Mouse (Mus musculus): ENCODE measurements around the gene Otulinl. TPM values are rescaled to one million over a fixed set of nuclear protein-coding genes. Genes with fewer than 3 reads are reported as not detected.

Gene Otulinl
- polyA plus RNA-seq, 1 experiment = 0.06 TPM

GRCm38 (mm10) chr15:27691213-27691612, 9.8 kb upstream of the Otulinl start:
- H3K4me3 ChIP-seq = no peak overlapping the region
- no peak overlapping the region for H3ac ChIP-seq (ENCODE audit: control insufficient read depth, insufficient read length)
- H3K27me3 ChIP-seq (ENCODE audit: control insufficient read depth, insufficient read depth, insufficient read length) = peaks cover 19% of the 10 kb centered on the region
- no peak for TF ChIP-seq POLR2A (IDR thresholded peaks at IDR 0.05; ENCODE audit: insufficient read length, low read depth)
- TF ChIP-seq TCF3 (IDR thresholded peaks at IDR 0.05; ENCODE audit: insufficient read length, low read depth) = no peak
- TF ChIP-seq REST (IDR thresholded peaks at IDR 0.05; ENCODE audit: insufficient read depth, insufficient read length) = no peak
- no peak for TF ChIP-seq CEBPB (IDR thresholded peaks at IDR 0.05; ENCODE audit: insufficient read depth, poor library complexity, severe bottlenecking)
- TF ChIP-seq SRF (IDR thresholded peaks at IDR 0.05; ENCODE audit: control insufficient read depth, insufficient read length, low read depth) = no peak
- TF ChIP-seq POLR2AphosphoS2 (IDR thresholded peaks at IDR 0.05; ENCODE audit: insufficient read length, low read depth) = no peak
- TF ChIP-seq MYOG (IDR thresholded peaks at IDR 0.05; ENCODE audit: control insufficient read depth in 1 of 3, insufficient read depth in 1 of 3, insufficient read length in 2 of 3, low read depth in 2 of 3) = no peak
- no peak for TF ChIP-seq USF1 (IDR thresholded peaks at IDR 0.05; ENCODE audit: low read depth)
- TF ChIP-seq E2F4 (IDR thresholded peaks at IDR 0.05; ENCODE audit: insufficient read depth) = no peak
- no peak for TF ChIP-seq MYOD1 (IDR thresholded peaks at IDR 0.05; ENCODE audit: control insufficient read depth in 1 of 3, insufficient read length in 2 of 3, low read depth in 2 of 3)
- TF ChIP-seq MAX (IDR thresholded peaks at IDR 0.05; ENCODE audit: low read depth) = no peak
- no peak for TF ChIP-seq TCF12 (IDR thresholded peaks at IDR 0.05; ENCODE audit: insufficient read depth, poor library complexity, severe bottlenecking)
- H3K4me2 ChIP-seq (ENCODE audit: low read depth) = no peak overlapping the region
- H3K36me3 ChIP-seq (ENCODE audit: control insufficient read depth, insufficient read depth) = no peaks in the 10 kb centered on the region
- H3K79me2 ChIP-seq (ENCODE audit: control insufficient read depth, insufficient read depth) = no peaks in the 10 kb centered on the region

GRCm38 (mm10) chr15:27688041-27688651, 6.8 kb upstream of the Otulinl start:
- TF ChIP-seq TCF12 (IDR thresholded peaks at IDR 0.05; ENCODE audit: insufficient read depth, poor library complexity, severe bottlenecking) = no peak
- no peak for TF ChIP-seq POLR2A (IDR thresholded peaks at IDR 0.05; ENCODE audit: insufficient read length, low read depth)
- TF ChIP-seq SRF (IDR thresholded peaks at IDR 0.05; ENCODE audit: control insufficient read depth, insufficient read length, low read depth) = no peak
- no peak for TF ChIP-seq POLR2AphosphoS2 (IDR thresholded peaks at IDR 0.05; ENCODE audit: insufficient read length, low read depth)
- no peak for TF ChIP-seq REST (IDR thresholded peaks at IDR 0.05; ENCODE audit: insufficient read depth, insufficient read length)
- no peak for TF ChIP-seq USF1 (IDR thresholded peaks at IDR 0.05; ENCODE audit: low read depth)
- TF ChIP-seq MYOG (IDR thresholded peaks at IDR 0.05; ENCODE audit: control insufficient read depth in 1 of 3, insufficient read depth in 1 of 3, insufficient read length in 2 of 3, low read depth in 2 of 3) = no peak
- no peak for TF ChIP-seq E2F4 (IDR thresholded peaks at IDR 0.05; ENCODE audit: insufficient read depth)
- TF ChIP-seq TCF3 (IDR thresholded peaks at IDR 0.05; ENCODE audit: insufficient read length, low read depth) = no peak
- TF ChIP-seq MYOD1 (IDR thresholded peaks at IDR 0.05; ENCODE audit: control insufficient read depth in 1 of 3, insufficient read length in 2 of 3, low read depth in 2 of 3) = no peak
- TF ChIP-seq MAX (IDR thresholded peaks at IDR 0.05; ENCODE audit: low read depth) = no peak
- no peak for TF ChIP-seq CEBPB (IDR thresholded peaks at IDR 0.05; ENCODE audit: insufficient read depth, poor library complexity, severe bottlenecking)

GRCm38 (mm10) chr15:27684813-27685212, 3.4 kb upstream of the Otulinl start:
- no peaks in the 10 kb centered on the region for H3K36me3 ChIP-seq (ENCODE audit: control insufficient read depth, insufficient read depth)
- no peaks in the 10 kb centered on the region for H3K79me2 ChIP-seq (ENCODE audit: control insufficient read depth, insufficient read depth)
- H3ac ChIP-seq (ENCODE audit: control insufficient read depth, insufficient read length) = no peak overlapping the region
- H3K27me3 ChIP-seq (ENCODE audit: control insufficient read depth, insufficient read depth, insufficient read length) = peaks cover 20% of the 10 kb centered on the region
- H3K4me3 ChIP-seq = no peak overlapping the region
- TF ChIP-seq REST (IDR thresholded peaks at IDR 0.05; ENCODE audit: insufficient read depth, insufficient read length) (no peak), POLR2AphosphoS2 (IDR thresholded peaks at IDR 0.05; ENCODE audit: insufficient read length, low read depth) (no peak), POLR2A (IDR thresholded peaks at IDR 0.05; ENCODE audit: insufficient read length, low read depth) (no peak), E2F4 (IDR thresholded peaks at IDR 0.05; ENCODE audit: insufficient read depth) (no peak), TCF12 (IDR thresholded peaks at IDR 0.05; ENCODE audit: insufficient read depth, poor library complexity, severe bottlenecking) (no peak), MAX (IDR thresholded peaks at IDR 0.05; ENCODE audit: low read depth) (no peak), MYOG (IDR thresholded peaks at IDR 0.05; ENCODE audit: control insufficient read depth in 1 of 3, insufficient read depth in 1 of 3, insufficient read length in 2 of 3, low read depth in 2 of 3) (no peak), MYOD1 (IDR thresholded peaks at IDR 0.05; ENCODE audit: control insufficient read depth in 1 of 3, insufficient read length in 2 of 3, low read depth in 2 of 3) (no peak), SRF (IDR thresholded peaks at IDR 0.05; ENCODE audit: control insufficient read depth, insufficient read length, low read depth) (no peak), USF1 (IDR thresholded peaks at IDR 0.05; ENCODE audit: low read depth) (no peak), CEBPB (IDR thresholded peaks at IDR 0.05; ENCODE audit: insufficient read depth, poor library complexity, severe bottlenecking) (no peak), TCF3 (IDR thresholded peaks at IDR 0.05; ENCODE audit: insufficient read length, low read depth) (no peak)
- no peak overlapping the region for H3K4me2 ChIP-seq (ENCODE audit: low read depth)

More at GRCm38 (mm10) chr15:27688041-27688651, 6.8 kb upstream of the Otulinl start:
- no peak overlapping the region for H3K4me2 ChIP-seq (ENCODE audit: low read depth)
- no peak overlapping the region for H3K4me3 ChIP-seq
- H3ac ChIP-seq (ENCODE audit: control insufficient read depth, insufficient read length) = no peak overlapping the region
- peaks cover 17% of the 10 kb centered on the region for H3K27me3 ChIP-seq (ENCODE audit: control insufficient read depth, insufficient read depth, insufficient read length)
- no peaks in the 10 kb centered on the region for H3K79me2 ChIP-seq (ENCODE audit: control insufficient read depth, insufficient read depth)
- H3K36me3 ChIP-seq (ENCODE audit: control insufficient read depth, insufficient read depth) = no peaks in the 10 kb centered on the region

DNA sequence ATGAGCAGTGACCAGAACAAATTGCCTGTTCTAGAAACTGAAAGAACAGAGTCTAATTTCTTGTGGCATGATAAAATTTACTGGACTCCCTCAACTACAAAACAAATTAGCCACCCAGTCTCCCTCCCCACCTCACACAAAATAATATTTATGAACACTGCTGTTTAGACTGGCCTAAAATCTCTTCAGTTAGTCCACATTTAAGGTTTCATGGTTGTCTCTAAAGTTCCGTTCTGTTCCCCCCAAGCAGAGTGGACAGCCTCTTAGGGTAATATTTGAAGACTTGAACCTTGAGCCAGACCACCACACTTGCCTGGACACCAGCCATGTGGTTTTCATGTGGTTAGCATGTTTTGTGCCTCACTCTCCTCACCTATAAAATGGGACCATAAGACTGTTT, 1.8 kb upstream of the Otulinl start:
- Histone ChIP-seq H3K79me2 (ENCODE audit: control insufficient read depth, insufficient read depth) (no peaks in the 10 kb centered on the region), H3K27me3 (ENCODE audit: control insufficient read depth, insufficient read depth, insufficient read length) (peaks cover 26% of the 10 kb centered on the region), H3ac (ENCODE audit: control insufficient read depth, insufficient read length) (no peak overlapping the region), H3K4me3 (no peak overlapping the region), H3K4me2 (ENCODE audit: low read depth) (no peak overlapping the region), H3K36me3 (ENCODE audit: control insufficient read depth, insufficient read depth) (no peaks in the 10 kb centered on the region)
- no peak for TF ChIP-seq REST (IDR thresholded peaks at IDR 0.05; ENCODE audit: insufficient read depth, insufficient read length)
- no peak for TF ChIP-seq CEBPB (IDR thresholded peaks at IDR 0.05; ENCODE audit: insufficient read depth, poor library complexity, severe bottlenecking)
- no peak for TF ChIP-seq E2F4 (IDR thresholded peaks at IDR 0.05; ENCODE audit: insufficient read depth)
- TF ChIP-seq MAX (IDR thresholded peaks at IDR 0.05; ENCODE audit: low read depth) = no peak
- no peak for TF ChIP-seq MYOD1 (IDR thresholded peaks at IDR 0.05; ENCODE audit: control insufficient read depth in 1 of 3, insufficient read length in 2 of 3, low read depth in 2 of 3)
- no peak for TF ChIP-seq POLR2AphosphoS2 (IDR thresholded peaks at IDR 0.05; ENCODE audit: insufficient read length, low read depth)
- no peak for TF ChIP-seq TCF3 (IDR thresholded peaks at IDR 0.05; ENCODE audit: insufficient read length, low read depth)
- TF ChIP-seq POLR2A (IDR thresholded peaks at IDR 0.05; ENCODE audit: insufficient read length, low read depth) = no peak
- no peak for TF ChIP-seq MYOG (IDR thresholded peaks at IDR 0.05; ENCODE audit: control insufficient read depth in 1 of 3, insufficient read depth in 1 of 3, insufficient read length in 2 of 3, low read depth in 2 of 3)
